Mouse (Mus musculus) inflammation-experienced regulatory T-cells, adult 6 months (primary cell): ENCODE measurements around the gene Isca2. TPM values are rescaled to one million over a fixed set of nuclear protein-coding genes. Genes with fewer than 3 reads are reported as not detected.

Experiments
- ATAC-seq: one replicate; pipeline ENCODE4 v1.8.0; 2017
- polyA plus RNA-seq, 3 experiments: library from polyadenylated mRNA; unstranded; fragments of 100-300 nt; shearing (Covaris generic); gene quantifications; one replicate each; pipeline ENCODE4 v1.2.1; 2017

The Isca2 gene
- 100 to 1,000 TPM; 101 to 138 (median 130) TPM for polyA plus RNA-seq

DNA sequence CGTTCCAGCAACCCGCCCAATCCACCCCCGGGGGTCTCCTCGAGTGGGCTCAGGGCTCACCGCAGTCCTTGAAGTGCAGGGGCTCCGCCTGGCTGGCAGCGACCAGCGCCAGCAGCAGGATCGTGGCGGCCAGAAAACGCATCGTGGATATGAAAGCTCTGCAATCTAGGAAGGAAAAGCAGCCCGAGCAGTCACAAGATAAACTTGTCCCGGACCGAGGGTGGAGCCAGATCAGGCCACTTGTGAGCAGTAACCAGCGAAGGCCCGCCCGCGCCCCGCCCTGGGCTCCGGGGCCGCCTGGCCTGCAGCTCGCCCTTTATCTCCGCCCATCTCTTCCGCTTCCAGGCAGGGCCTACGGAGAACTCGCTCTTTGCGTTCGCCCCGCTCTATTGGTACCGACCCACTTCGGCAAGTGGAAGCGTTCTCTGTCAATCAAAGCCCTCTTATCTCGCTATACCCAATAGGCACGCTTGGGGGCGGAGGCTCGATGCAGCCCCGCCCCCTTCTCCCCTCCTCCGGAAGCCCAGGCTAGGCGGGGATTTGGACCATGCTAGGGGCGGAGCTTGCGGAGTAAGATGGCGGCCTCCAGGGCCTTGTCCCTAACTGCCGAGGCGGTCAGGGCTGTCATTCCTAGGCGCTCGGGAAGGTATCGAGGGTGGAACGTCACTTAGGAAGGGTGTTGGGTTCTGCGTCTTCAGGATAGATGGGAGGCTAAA lies at the start of gene Isca2, which contains the start of gene Npc2:
Gene Isca2, plus strand, starts transcription at position 526 of the 716 bp plus-strand sequence.
Gene Npc2, minus strand, starts transcription at position 427 of the 716 bp plus-strand sequence.
- peak; percentile 99 for ATAC-seq

DNA sequence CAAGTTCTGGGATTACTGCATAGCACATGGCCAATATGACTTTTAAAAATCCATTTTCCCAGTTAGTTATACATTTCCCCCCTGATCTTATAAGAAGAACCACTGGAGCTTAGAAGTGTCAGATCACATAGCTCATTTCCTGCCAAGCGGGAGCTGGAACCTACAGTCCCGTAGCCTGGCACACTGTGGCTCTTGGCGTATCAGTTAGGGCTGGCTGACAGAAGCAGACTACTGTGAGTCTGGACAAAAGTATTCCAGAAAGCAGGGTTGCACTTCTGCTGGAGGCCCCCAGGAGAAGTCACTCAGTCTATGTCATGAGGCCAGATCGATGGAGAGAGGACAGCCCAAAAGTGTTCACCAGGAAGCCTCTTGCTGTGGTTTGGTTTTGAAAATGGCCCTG lies 46.7 kb upstream of the Isca2 start:
- no peak for ATAC-seq

DNA sequence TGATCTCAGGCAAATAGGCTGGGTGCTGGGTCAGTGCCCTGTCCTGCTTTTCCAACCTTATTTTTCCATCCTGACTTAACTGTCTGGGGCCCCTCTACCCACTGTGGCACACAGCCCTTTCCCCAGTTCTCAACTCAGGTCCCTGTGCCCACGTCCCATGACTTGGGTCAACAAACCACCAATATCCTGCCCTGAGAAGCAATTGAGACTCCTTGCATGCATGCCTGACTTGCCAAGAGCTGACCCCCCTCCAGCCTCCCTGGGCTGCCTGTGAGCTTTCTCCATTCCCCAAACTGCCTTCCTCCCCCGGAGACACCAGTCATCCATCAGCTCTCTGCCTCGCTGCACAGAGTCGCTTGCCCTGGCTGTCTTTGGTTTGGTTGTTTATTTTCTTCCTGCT lies 46.1 kb upstream of the Isca2 start:
- ATAC-seq: no peak

DNA sequence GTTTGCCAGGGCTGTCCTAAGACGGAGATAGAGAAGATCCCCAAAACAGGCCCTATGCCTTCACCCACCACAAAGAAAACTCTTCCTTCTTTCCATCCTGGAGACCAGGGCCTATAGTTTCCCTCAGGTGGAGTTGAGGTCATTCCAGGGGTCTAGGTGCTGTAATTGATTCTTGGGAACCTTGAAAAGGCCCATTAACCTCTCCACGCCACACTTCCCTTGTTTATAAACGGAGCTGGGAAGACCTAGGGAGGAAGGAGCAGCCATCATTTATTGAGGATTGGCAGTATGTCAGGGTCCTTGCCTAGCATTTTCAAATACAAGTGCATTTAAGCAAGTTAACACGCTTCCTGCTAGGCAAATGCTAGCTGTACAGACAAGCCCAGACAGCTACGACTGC lies 45.6 kb upstream of the Isca2 start:
- no peak for ATAC-seq

DNA sequence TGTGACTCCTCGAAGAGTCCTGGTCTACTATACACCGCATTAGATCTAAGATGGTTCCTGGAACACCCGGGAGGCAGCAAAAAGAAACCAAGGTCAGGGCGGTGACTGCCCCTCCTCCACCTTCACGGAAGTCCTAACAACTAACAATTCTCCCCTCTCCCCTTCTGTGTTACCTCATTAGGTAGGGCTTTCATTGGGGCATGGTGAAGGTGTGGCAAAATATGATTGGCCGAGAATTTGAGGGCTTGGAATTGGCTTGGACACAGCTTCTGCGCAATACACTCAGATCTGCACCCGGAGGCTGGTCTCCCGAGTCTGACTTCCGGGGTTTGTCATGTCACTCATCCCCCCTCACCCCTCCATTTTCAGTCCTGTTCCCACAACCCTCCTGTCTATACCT lies 44.6 kb upstream of the Isca2 start:
- ATAC-seq: no peak

DNA sequence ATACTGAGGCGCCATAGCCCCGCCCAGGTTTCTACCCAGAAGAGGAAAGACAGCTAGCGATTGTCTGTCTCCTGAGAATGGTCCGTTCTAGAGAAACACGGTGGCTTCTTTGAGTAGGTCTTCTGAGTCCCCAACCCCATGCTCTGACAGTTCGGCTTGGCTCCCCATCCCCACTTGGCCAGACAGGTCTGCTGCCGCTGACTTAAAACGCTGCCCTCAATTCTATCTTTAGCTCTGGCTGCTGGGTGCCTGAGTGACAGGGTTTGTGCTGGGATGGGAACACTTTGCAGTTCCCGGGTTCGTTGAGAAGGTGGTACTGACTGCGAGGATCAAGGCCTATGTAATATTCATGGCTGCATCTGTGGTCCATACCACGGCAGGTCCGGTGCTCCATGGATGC lies 39.7 kb upstream of the Isca2 start:
- no peak for ATAC-seq

DNA sequence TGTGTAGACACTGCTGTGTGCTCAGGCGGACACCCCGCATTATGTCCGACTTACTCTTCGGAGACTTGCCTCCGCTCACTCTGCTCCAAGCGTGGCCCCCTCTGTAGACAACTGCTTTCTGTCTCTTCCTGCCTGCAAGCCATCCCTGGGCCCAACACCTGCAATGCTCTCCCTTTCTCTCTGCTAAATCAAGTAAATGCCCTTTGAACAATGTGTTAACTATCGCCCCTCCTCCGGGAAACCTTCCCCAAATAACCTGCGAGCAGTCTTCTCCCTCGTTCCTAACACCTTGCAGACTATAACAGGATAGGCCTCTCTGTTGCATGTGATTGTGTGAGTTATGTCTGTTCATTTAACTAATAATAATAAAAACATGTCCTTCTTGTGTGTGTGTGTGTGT lies 29.6 kb upstream of the Isca2 start:
- no peak for ATAC-seq

DNA sequence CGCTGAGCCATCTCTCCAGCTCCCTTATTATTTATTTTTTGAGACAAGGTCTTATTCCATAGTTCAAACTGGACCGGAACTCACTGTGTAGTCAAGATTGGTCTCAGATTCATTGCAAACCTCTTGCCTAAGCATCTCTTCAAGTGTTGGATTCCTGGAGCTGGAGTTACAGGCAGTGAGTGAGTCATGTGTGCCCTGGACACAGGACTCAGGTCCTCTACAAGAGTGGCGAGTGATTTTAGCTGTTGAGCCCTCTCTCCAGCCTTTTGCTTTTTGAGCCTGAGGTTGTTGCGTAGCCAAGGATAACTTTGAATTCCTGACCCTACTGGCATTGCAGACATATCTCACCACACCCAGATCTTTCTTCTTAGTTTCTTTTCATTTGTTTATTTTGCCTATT lies 27.4 kb upstream of the Isca2 start:
- ATAC-seq: no peak

DNA sequence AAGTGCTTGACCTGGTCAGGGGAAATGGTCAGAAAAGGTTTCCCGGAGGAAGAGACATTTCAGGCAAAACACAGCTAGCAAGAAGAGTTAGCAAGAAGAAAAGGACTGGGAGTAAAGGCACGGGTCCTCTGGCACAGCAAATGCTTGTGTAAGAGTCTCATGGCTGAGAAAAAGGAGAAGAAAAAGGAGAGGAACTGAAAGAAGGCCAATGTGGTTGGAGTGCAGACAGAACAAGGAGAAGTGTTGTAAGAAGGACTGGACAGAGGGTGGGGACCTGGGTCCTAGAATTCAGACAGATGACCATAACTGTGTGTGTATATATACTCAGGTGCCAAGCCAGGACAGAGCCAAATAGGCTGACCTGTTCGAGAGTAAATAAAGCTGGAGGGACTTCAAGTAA lies 24.9 kb upstream of the Isca2 start:
- no peak for ATAC-seq

DNA sequence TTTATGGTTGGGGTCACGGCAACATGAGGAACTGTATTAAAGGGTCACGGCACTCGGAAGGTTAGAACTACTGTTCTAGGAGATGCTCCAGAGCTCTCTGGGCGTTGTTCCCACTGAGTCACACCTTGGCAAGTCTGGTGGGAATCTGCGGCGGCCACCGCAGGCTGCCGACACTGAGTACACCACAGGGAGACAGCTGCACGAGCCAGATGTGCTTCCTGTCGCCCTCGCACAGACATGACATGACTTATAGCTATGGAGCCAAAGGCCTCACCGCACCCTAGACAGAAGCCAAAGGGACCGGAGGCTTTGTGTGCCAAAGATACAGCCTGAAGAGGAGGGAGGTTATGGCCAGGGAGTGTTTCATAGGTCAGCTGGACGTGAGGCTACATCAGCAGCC lies 22.4 kb upstream of the Isca2 start:
- no peak for ATAC-seq

DNA sequence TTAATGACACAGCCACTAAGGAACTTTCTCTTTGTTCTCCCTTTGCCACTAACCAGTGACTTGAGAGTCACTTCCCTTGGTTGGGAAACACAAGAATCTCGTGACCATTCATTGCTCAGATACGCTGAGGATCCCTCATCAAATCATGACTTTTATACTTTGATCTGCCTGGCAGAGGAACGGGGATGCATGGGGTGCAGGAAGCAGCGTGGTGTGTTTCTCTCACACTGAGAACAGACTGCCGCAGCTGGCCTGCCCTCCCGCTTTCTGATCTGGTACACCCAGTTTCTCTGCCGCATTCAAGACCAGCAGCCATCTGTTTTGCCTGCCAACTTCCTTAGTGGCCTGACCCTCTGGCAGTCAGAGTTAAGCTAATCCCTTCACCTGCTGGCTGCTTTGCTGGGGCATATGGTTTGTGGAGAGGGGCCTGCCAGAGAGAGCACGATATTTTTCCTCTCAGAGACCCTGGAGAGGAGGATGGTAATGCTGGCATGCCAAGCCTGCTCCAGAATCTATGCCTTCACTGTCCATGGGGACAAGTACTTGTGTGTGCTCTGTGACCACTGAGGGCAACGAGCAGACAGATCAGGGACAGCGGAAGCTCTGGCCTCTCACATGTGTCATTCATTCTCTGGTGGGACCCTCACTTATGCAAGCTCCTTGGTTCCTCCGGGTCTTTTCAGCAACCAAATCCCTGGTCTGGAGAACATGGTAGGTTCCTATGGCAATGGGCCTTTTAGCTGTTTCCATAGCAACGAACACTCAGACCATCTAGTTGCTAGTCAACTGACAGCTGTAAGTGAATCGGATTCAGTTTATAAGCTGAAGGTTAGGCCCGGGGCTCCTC lies 20.7 kb upstream of the Isca2 start:
- no peak for ATAC-seq

DNA sequence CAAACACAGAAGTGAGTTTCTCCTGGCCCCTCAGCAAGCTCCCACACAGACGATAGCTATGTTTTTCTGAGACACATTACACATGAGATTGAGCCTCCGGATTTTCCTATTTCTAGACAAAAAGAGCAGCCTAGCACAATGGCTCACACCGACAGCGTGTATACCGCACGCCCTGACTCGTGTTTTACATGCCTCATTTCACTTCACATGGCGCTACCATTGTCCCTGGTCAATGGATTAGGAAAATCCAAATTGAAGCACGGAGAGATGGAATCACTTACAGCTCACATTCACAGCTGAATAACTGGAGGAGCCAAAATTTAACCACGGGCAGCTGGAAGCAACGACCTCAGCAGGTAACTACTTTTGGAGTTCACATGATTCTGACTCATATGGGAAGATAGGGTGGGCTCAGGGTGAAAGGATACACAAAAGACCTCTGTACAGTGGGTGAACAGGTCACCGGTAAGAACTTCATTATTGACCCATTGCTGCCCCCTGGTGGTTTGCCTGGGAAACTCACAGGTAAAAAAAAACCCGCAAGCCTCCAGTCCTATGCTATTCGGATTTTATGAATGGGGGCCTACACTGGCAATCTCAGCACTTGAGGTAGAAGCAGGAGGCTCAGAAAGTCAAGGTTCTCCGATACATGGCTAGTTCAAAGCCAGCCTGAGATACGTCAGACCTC lies 17.9 kb upstream of the Isca2 start:
- ATAC-seq: peak; percentile 64

DNA sequence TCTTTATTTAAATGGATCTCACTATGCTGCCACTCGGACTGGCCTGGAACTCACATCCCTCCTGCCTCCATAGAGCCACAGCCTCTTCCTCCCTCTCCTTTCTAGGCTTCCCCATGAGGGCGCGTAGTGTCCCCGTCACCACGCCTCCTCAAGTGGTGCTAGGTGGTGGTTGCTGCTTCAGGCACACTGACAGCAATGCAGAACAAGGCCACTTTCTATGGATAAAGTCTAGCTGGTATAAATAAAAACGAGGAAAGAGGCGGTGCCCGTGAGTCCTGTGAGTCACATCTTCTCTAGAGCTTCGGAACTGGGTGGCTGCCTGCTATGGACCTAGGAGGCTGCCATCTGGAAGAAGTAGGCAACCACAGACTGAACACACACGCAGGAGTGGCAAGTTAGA lies 17.0 kb upstream of the Isca2 start:
- no peak for ATAC-seq

DNA sequence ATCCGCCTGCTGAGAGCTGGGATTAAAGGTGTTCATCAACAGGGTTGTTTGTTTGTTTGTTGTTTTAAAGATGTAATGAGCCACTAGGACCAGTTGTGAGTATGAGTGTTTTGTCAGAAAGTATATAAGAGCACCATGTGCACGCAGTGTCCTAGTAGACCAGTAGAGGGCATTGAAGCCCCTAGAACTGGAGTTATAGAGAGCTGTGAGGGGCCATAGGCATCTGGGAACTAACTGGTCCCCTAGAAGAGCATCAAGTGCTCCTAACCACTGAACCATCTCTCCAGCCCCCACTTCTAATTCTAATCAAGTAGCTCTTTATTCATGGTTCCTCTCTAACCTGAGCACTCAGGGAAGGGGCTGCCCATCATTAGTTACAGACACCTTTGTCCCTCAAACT lies 14.0 kb upstream of the Isca2 start:
- no peak for ATAC-seq

DNA sequence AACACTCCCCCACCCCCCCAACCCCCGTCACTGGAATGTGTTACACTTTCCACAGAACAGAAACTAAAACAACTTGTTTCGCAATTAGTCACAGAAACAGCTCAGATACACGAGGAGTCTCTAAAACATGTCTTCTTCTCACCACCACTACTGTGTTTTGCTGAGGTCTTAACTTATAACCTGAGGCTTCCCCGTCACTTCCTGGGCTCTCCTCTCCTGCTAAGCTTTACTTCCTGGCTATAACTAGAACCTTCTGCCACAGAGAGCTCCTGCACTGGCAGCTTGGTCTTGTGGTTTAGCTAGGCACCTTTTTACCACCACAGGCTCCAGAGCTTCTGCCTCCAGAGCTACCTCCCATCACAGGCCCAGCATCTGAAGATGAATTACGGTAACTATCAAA lies 10.5 kb upstream of the Isca2 start:
- ATAC-seq: peak; percentile 98

DNA sequence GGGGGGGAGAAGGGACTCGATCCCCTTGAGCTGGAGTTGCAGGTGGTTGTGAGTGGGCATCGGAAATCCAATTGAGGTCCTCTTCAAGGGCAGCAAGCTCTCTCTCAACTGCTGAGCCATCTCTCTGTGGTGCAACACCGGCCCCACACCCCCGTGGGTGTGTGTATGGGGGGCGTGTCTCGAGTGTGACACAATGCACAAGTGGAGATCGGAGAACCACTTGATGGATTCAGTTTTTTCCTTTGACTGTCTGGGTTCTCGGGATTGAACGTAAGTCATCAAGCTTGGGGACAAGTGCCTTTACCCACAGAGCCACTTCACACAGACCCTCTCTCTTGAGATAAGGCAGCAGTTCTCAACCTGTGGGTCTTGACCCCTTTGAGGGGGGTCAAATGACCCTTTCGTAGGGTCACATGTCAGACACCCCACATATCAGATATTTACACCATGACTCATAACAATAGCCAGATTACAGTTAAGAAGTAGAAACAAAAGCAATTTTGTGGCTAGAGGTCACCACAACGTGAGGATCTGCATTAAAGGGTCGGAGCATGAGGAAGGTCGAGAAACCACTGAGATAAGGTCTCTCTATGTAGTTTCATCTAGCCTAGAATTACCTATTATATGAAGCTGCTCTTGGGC lies 9.4 kb upstream of the Isca2 start:
- no peak for ATAC-seq

DNA sequence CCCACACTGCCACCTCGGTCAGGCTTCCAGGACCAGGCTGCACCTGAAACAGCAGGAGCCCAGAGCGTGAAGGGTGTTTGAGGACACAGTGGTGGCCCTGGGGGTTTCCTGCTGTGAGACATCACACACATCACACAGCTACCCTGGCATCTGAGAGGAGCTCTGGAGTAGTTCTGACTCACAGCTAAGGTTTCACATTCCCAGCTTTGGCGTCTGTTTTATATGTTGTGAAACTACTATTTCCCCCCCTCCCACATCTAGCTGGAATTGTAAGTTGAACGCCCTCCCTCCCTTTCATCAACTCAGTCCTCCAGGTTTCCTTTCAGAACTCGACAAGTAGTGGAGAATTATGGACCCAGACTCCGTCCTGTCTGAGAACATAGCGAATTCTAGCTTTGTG lies 8.3 kb upstream of the Isca2 start:
- ATAC-seq: no peak

DNA sequence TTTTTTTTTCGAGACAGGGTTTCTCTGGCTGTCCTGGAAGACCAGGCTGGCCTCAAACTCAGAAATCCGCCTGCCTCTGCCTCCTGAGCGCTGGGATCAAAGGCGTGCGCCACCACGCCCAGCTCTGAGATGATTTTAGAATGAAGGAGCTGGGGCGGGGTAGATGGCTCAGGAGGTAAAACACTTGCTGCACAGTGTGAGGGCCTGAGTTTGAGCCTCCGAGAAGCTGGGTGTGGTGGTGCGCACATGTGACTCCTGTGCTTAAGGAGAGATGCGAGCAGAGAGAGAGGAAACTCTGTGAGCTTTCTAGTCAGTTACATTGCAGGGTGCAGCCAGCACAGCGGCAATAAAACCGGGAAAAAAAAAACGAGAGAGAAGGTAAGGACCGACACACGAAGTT lies 7.5 kb upstream of the Isca2 start:
- ATAC-seq: no peak

DNA sequence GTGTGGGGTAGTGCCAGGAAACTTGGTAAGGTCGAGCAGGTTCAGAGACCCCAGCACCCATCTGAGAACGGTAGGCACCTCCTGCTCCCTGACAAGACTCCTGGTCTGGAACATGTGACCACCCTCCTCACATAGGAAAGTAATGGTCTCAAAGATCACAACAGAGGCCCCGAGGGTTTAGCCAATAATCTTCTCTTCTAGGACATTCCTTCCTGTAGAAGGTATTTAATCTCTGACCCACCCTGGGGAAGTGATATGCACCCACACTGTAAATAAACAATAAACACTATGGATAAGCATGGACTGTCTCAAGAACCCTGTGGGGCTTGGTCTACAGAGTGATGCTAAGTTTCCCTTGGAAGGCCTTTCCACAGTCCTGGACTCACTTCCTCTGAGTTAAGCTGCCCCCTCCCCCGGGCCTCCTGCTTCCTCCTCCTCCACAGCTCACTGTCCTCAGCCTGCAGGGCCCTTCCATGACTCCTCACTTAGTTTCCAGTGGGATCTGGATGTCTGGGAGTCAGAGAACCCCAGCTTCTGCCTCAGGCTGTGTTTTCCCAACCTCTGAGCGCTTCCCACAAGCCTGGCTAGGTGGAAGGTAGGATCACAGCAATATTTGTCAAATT lies 6.8 kb upstream of the Isca2 start:
- ATAC-seq: no peak

DNA sequence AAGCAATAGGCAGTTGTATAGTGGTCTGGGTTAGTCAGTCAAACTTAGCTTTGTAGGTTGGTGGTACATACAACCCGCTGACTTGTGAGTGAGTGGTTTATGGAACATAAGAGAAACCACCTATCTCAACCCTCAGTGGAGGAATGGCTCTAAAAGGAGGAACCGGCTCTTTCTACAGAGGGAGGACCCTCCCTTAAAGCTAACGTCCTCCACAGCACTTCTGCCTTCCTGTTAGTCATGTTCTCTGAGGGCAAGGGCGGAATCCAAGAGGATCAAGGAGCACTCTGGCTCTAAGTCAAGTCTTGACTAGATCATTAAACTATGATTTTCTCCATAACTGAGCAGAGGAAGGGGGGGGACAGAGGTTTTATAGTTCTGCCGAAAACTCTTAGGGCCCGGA lies 5.5 kb upstream of the Isca2 start:
- no peak for ATAC-seq

DNA sequence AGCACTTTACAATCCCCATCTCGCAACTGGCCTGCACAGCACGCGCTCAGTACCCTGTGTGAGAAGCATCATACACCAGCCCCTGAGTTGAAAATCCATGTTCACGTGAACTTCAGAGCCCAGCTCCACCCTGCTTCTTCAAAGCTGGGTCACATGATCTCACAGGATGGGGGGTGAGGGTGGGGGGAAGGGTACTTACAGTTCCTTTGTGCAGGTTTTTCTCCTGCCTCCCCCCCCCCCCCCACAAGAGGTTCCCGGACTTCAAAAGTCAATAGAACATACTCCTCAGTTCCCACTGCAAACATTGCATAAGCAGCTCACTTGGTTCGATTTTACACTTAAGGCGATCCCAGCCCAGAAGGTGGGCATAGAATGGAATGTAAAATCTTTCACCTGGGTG lies 3.4 kb upstream of the Isca2 start:
- no peak for ATAC-seq

DNA sequence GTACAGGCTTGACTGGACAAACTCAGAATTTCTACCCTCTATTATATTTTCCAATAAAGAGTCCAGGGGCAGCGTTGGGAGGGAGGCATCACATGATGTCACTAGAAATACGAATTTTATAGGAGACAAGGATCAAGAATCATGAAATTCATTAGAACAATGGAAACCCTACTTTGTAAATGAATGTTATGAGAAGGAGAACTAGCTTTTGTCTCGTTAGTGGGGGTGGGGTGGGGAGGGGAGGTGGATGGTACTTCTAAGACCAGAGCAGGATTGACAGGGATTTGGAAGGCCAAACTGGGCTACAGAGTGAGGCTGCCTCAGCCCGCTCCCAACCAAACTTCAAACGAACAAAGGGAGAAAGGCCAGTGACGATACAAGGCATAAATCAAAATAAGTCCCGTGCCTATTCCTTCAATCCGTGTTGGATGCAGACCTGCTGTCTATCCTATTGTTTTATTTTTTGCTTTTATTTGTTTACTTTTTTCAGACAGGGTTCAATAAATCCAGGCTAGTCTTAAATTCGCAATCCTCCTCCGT lies 1.0 kb upstream of the Isca2 start:
- no peak for ATAC-seq
